Mouse (Mus musculus) limb, embryonic 14.5 days (tissue): ENCODE data around the gene Mycbpap. TPM values are rescaled to one million over a fixed set of nuclear protein-coding genes. Genes with fewer than 3 reads are reported as not detected.

Experiments
- ATAC-seq: fragments of 200-750 bp; cut with Nextera tagmentation; 2 replicates; pipeline ENCODE4 v1.8.0; 2017; ENCODE audit warnings: low read depth, moderate number of reproducible peaks, moderate TSS enrichment; ENCODE audit not compliant: low FRiP score
- DNase-seq: peaks from one replicate; pipeline ENCODE4 v3.0.0-alpha.2; 2015; ENCODE audit warnings: low spot score
- H3K27ac ChIP-seq: fragments of 300-500 bp; sonication (generic); replicated peaks from 2 replicates; pipeline ENCODE4 v1.5.1; 2014; ENCODE audit warnings: low read depth, mild to moderate bottlenecking, low read length, moderate library complexity, mixed read lengths
- H3K27me3 ChIP-seq: fragments of 300-500 bp; sonication (generic); 2 replicates; pipeline ENCODE4 v1.6.1; 2014; ENCODE audit warnings: low read length, mixed read lengths; ENCODE audit not compliant: control insufficient read depth, insufficient read depth
- H3K36me3 ChIP-seq: fragments of 300-500 bp; sonication (generic); 2 replicates; pipeline ENCODE4 v1.6.1; 2014; ENCODE audit warnings: mild to moderate bottlenecking, low read length, moderate library complexity, mixed read lengths; ENCODE audit not compliant: control insufficient read depth, insufficient read depth
- H3K4me1 ChIP-seq: fragments of 300-500 bp; sonication (generic); 2 replicates; pipeline ENCODE4 v1.6.1; 2014; ENCODE audit warnings: antibody characterized with exemption, low read length, mixed read lengths; ENCODE audit not compliant: control insufficient read depth, insufficient read depth
- H3K4me2 ChIP-seq: fragments of 300-500 bp; sonication (generic); replicated peaks from 2 replicates; pipeline ENCODE4 v1.6.1; 2014; ENCODE audit warnings: low read depth, mild to moderate bottlenecking, low read length, moderate library complexity; ENCODE audit not compliant: severe bottlenecking
- H3K4me3 ChIP-seq: fragments of 300-500 bp; sonication (generic); replicated peaks from 2 replicates; pipeline ENCODE4 v1.5.1; 2014; ENCODE audit warnings: low read length
- H3K9ac ChIP-seq: fragments of 300-500 bp; sonication (generic); 2 replicates; pipeline ENCODE4 v1.6.1; 2014; ENCODE audit warnings: mild to moderate bottlenecking, low read depth, low read length, moderate library complexity; ENCODE audit not compliant: severe bottlenecking
- H3K9me3 ChIP-seq: fragments of 300-500 bp; sonication (generic); 2 replicates; pipeline ENCODE4 v1.6.1; 2016; ENCODE audit warnings: low read length; ENCODE audit not compliant: control insufficient read depth
- POLR2A ChIP-seq: fragments of 200-500 bp; IDR thresholded peaks from 2 replicates; pipeline ENCODE4 v1.8.0; 2012; ENCODE audit warnings: inconsistent platforms, mild to moderate bottlenecking, moderate library complexity, borderline replicate concordance; ENCODE audit not compliant: insufficient read depth, insufficient read length; ENCODE audit errors: extremely low read depth
- WGBS: fragments of 180-500 bp; shearing (Covaris S2); extraction: QIAGEN DNeasy Blood & Tissue Kit; methylation state at CpG from one replicate; pipeline ENCODE4 v1.1.7; 2014; 5-methylcytosine and 5-hydroxymethylcytosine counted together
- polyA plus RNA-seq, 2 experiments: library from polyadenylated mRNA; depleted of rRNA in 1 of 2; stranded (reverse) in 1 of 2; unstranded in 1 of 2; fragments of >200 nt; fragmentation: Nextera tagmentation in 1 of 2; extraction: Ambion mirVana in 1 of 2; gene quantifications; 2 replicates each; pipeline versions ENCODE4 v1.2.1 to v1.2.3; 2012 to 2014

The Mycbpap gene
- polyA plus RNA-seq, 2 experiments: 1.2 to 2.6 TPM

DNA sequence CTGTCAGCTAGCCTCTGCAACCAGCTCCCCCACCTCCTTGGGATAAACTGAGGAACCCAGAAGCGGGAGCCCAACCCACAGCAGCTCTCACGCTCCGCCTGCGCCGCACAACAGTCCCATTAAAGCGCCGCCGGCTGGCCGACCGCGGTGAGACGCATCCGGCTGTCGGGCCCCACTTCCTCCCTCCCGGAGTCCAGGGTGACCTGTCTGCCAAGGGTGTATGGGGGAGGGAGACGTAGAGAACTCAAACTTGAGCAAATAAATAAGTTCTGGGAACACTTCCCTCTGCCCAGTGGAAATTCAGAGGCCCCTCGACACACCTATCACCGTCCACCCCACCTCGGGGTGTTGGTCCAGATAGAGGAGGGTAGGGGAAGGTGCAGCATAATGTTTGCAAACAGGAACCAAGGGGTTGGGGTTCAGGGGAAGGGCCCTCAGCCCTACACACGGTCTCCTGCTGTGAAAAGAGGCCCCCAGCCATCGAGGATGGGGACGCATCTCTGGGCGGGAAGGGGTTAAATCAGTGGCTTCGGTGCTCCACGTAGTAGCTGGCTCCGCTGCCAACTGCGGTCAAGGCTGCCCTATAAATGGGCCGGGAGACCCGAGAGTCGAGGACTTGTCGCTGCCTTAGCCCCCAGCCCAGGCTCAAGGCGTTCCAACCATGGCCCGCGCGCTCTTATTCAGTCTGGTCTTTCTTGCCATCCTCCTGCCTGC, 43.1 kb upstream of the Mycbpap start, which contains the start of gene Chad:
Chad (plus strand) TSS at position 611 of the 714 bp plus-strand sequence.
- Histone ChIP-seq H3K4me1 (peaks cover 13% of the 10 kb centered on the region; the same call in 1 of the 2 replicates), H3K27ac (peak within 1 kb of the TSS; percentile 50), H3K9ac (peak within 1 kb of the TSS; percentile 38), H3K4me2 (peak within 1 kb of the TSS; percentile 47), H3K36me3 (peaks cover 14% of the 10 kb centered on the region; the same call in 1 of the 2 replicates), H3K9me3 (no peaks in the 10 kb centered on the region), H3K27me3 (peaks cover 15% of the 10 kb centered on the region; the same call in 1 of the 2 replicates), H3K4me3 (peak within 1 kb of the TSS; percentile 29)
- DNase-seq: peak; percentile 34
- ATAC-seq: peak; percentile 41; the same call in 1 of the 2 replicates
- WGBS: 5% methylated on average over 35 of the region's 35 CpGs
- no peak for TF ChIP-seq POLR2A

- Histone ChIP-seq H3K9me3 (no peaks in the 10 kb centered on the region), H3K27me3 (peaks cover 15% of the 10 kb centered on the region; the same call in 1 of the 2 replicates), H3K4me3 (peak overlapping the region; percentile 29), H3K27ac (peak overlapping the region; percentile 50; the same call in 1 of the 2 replicates), H3K4me2 (peak overlapping the region; percentile 47), H3K36me3 (peaks cover 15% of the 10 kb centered on the region), H3K9ac (no peak overlapping the region), H3K4me1 (peaks cover 13% of the 10 kb centered on the region; the same call in 1 of the 2 replicates)
- WGBS: 51% methylated on average over 5 of the region's 5 CpGs
- DNase-seq (no peak), ATAC-seq (peak; percentile 11; the same call in 1 of the 2 replicates)
- TF ChIP-seq POLR2A: no peak
Measured at GRCm38 (mm10) chr11:94563821-94564220, 42.3 kb upstream of the Mycbpap start.

DNA sequence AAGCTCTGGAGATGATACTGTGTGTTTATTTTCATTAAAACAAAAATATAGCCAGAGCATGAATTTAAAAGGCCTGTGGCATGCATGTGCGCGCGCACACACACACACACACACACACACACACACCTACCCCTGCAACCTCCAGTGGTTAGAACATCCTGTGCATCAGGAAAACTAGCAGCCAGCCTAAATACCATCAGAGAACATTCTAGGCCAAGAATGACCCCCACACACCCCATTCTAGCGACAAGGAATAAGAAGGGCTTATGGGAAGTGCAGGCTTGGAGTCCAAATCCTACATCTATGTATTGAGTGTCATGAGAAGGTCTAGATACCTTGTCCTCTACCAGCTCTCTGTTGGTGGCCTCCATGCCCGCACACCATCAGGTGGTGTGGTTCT, 41.8 kb upstream of the Mycbpap start:
- Histone ChIP-seq H3K4me2 (peak overlapping the region; percentile 47), H3K9ac (no peak overlapping the region), H3K4me1 (peaks cover 13% of the 10 kb centered on the region; the same call in 1 of the 2 replicates), H3K27me3 (peaks cover 15% of the 10 kb centered on the region; the same call in 1 of the 2 replicates), H3K9me3 (no peaks in the 10 kb centered on the region), H3K36me3 (peaks cover 15% of the 10 kb centered on the region), H3K4me3 (no peak overlapping the region), H3K27ac (no peak overlapping the region)
- DNase-seq (no peak), ATAC-seq (no peak)
- no peak for TF ChIP-seq POLR2A
- WGBS: 100% methylated on average over 5 of the region's 5 CpGs

DNA sequence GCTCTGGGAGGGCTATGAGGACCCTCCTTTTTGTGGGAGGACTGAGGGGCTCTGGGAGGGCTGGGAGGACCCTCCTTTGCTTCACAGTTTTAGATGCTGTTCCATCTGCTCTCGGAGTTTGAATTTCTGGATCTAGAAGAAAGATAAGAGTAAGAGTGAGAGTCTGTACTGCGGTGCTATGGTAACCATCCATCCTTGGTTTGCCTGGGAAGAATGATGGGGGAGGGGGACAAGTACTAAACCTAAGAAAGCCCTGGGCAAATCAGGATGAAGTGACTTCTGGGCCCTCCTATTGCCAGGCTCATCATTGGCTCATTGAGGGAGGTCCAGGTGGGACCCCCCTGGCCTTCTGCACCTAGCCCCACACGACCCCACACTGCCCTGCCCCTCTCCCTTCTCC, 36.7 kb upstream of the Mycbpap start:
- H3K4me3 ChIP-seq: no peak overlapping the region
- H3K9me3 ChIP-seq: no peaks in the 10 kb centered on the region
- peaks cover 16% of the 10 kb centered on the region for H3K36me3 ChIP-seq
- no peaks in the 10 kb centered on the region for H3K27me3 ChIP-seq
- H3K27ac ChIP-seq: no peak overlapping the region
- no peak overlapping the region for H3K4me2 ChIP-seq
- no peak for TF ChIP-seq POLR2A
- ATAC-seq (no peak), DNase-seq (no peak)
- no peaks in the 10 kb centered on the region for H3K4me1 ChIP-seq
- no peak overlapping the region for H3K9ac ChIP-seq
- 81% methylated on average over 3 of the region's 3 CpGs for WGBS

GRCm38 (mm10) chr11:94550442-94550744, 28.9 kb upstream of the Mycbpap start:
- peak overlapping the region; percentile 33; the same call in 1 of the 2 replicates for H3K27ac ChIP-seq
- no peak for TF ChIP-seq POLR2A

More at GRCm38 (mm10) chr11:94550442-94550744, 28.9 kb upstream of the Mycbpap start:
- H3K4me2 ChIP-seq: no peak overlapping the region
- no peak for DNase-seq
- no peak for ATAC-seq
- no peaks in the 10 kb centered on the region for H3K9me3 ChIP-seq
- WGBS: 74% methylated on average over 5 of the region's 5 CpGs
- H3K4me3 ChIP-seq: no peak overlapping the region
- H3K36me3 ChIP-seq: no peaks in the 10 kb centered on the region
- H3K9ac ChIP-seq: no peak overlapping the region
- peaks cover 12% of the 10 kb centered on the region for H3K4me1 ChIP-seq
- H3K27me3 ChIP-seq: no peaks in the 10 kb centered on the region
